Mouse (Mus musculus) forebrain, embryonic 14.5 days (tissue): ENCODE results near the gene Uxt. TPM values are rescaled to one million over a fixed set of nuclear protein-coding genes. Genes with fewer than 3 reads are reported as not detected.

Experiments used
- polyA plus RNA-seq: library from polyadenylated mRNA; unstranded; fragments of >200 nt; fragmentation: Nextera tagmentation; extraction: Ambion mirVana; gene quantifications from 2 replicates; pipeline ENCODE4 v1.2.1, GENCODE M21; 2014

Gene Uxt
- polyA plus RNA-seq, 1 experiment from 2014 or later, result 56.3 TPM

Other genes with a start within 250 kb of the Uxt start
- 196 and 227 TPM in 2 replicates for gene Araf, start 164.2 kb downstream of the Uxt start, polyA plus RNA-seq
- 4.0 and 4.4 TPM in 2 replicates for gene Timp1, start 91.9 kb downstream of the Uxt start, polyA plus RNA-seq
- 28.8 and 36.1 TPM in 2 replicates for gene Syn1, start 41.0 kb downstream of the Uxt start, polyA plus RNA-seq
- 4.4 and 5.1 TPM in 2 replicates for gene Cfp, start 30.5 kb downstream of the Uxt start, polyA plus RNA-seq
- gene Elk1, start 11.4 kb downstream of the Uxt start, polyA plus RNA-seq, result 11.0 and 12.4 TPM in 2 replicates
- 8.6 and 11.4 TPM in 2 replicates for gene Zfp182, start 100.3 kb upstream of the Uxt start, polyA plus RNA-seq
- gene Spaca5, start 106.4 kb upstream of the Uxt start, polyA plus RNA-seq, result not detected in 2 replicates
- 3.0 and 4.7 TPM in 2 replicates for gene Zfp300, start 127.5 kb upstream of the Uxt start, polyA plus RNA-seq
- not detected in 2 replicates for gene Ssxa1, start 153.8 kb upstream of the Uxt start, polyA plus RNA-seq
- gene Gm21876, start 213.6 kb upstream of the Uxt start, polyA plus RNA-seq, result not detected in 2 replicates